Mouse (Mus musculus) heart, embryonic 15.5 days (tissue): Measurements from ENCODE around the gene Nrxn3. TPM values are rescaled to one million over a fixed set of nuclear protein-coding genes. Genes with fewer than 3 reads are reported as not detected.

Source experiments
- ATAC-seq: fragments of 200-750 bp; cut with Nextera tagmentation; replicated peaks from 2 replicates; pipeline ENCODE4 v1.8.0; 2017; ENCODE audit warnings: low read depth, moderate TSS enrichment; ENCODE audit not compliant: insufficient number of reproducible peaks, insufficient read depth, low FRiP score
- H3K27ac ChIP-seq: fragments of 300-500 bp; sonication (generic); 2 replicates; pipeline ENCODE4 v1.5.1; 2015; ENCODE audit warnings: mild to moderate bottlenecking, inconsistent platforms
- H3K27me3 ChIP-seq: fragments of 300-500 bp; sonication (generic); 2 replicates; pipeline ENCODE4 v1.6.1; 2015; ENCODE audit warnings: inconsistent platforms
- H3K36me3 ChIP-seq: fragments of 300-500 bp; sonication (generic); 2 replicates; pipeline ENCODE4 v1.6.1; 2015; ENCODE audit warnings: mild to moderate bottlenecking, inconsistent platforms
- H3K4me1 ChIP-seq: fragments of 300-500 bp; sonication (generic); replicated peaks from 2 replicates; pipeline ENCODE4 v1.6.1; 2015; ENCODE audit warnings: inconsistent platforms
- H3K4me2 ChIP-seq: fragments of 300-500 bp; sonication (generic); 2 replicates; pipeline ENCODE4 v1.6.1; 2015; ENCODE audit warnings: inconsistent platforms, mild to moderate bottlenecking, moderate library complexity
- H3K4me3 ChIP-seq: fragments of 300-500 bp; sonication (generic); 2 replicates; pipeline ENCODE4 v1.5.1; 2015; ENCODE audit warnings: mild to moderate bottlenecking, inconsistent platforms
- H3K9ac ChIP-seq: fragments of 300-500 bp; sonication (generic); 2 replicates; pipeline ENCODE4 v1.6.1; 2015; ENCODE audit warnings: mild to moderate bottlenecking, inconsistent platforms
- H3K9me3 ChIP-seq: fragments of 300-500 bp; sonication (generic); replicated peaks from 2 replicates; pipeline ENCODE4 v1.6.1; 2016; ENCODE audit warnings: inconsistent platforms
- WGBS: fragments of 180-500 bp; shearing (Covaris S2); methylation state at CpG from one replicate; pipeline ENCODE4 v1.1.7; 2015; ENCODE audit warnings: mixed read lengths; 5-methylcytosine and 5-hydroxymethylcytosine counted together
- polyA plus RNA-seq: library from polyadenylated mRNA; unstranded; fragments of >200 nt; fragmentation: Nextera tagmentation; extraction: Ambion mirVana; gene quantifications from 2 replicates; pipeline ENCODE4 v1.2.1, GENCODE M21; 2015

Nrxn3 gene
- polyA plus RNA-seq, 1 experiment from 2014 or later = 1.1 TPM

DNA sequence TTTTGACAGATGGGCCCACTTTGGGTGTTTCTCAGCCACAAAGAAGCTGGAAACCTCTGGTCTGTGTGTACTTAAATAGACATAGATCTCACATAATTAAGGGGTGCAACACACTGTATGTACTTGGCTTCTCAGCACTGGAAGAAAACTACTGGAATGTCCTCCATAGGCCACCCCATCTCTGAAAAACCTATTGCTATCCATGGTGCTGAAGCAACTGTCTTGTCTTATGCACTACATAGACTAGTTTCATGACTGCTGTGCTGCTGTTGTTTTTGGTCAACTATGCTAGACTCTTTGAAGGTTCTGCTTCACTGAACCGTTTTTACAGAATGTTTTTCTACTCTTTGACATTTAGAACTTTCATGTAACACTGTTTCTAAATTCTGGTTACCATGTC, 519.8 kb downstream of the Nrxn3 start:
- WGBS = 27% methylated on average over 1 of the region's 1 CpGs
- ATAC-seq = no peak

DNA sequence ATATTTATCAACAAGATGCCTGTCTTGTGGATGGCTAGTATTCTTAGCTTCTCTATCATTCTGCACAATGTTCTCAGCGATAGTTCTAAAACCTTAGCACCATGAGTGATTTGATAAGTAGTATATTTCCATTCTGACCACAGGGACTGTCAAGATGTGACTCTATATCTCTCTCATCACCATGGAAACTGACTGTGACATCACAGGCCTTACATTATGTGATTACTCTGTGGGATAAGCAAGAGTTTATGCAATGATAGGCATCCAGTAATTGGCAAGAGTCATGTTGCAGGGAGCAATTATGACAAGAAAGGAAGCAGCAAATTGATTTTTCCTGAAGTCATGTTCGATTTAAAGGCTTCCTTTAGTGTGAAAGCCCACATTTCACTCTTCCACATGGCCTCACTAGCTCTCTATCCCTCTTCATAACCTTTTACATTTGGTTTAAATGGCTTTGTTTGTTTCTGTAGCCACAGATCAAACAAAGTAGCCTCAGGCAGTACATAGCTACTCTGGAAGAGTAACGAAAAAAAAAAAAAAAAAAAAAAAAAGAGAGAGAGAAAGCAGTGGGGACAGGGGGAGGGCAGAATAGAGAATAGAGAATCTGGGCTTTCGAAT, 532.7 kb downstream of the Nrxn3 start:
- Histone ChIP-seq H3K4me1 (no peaks in the 10 kb centered on the region), H3K9me3 (no peaks in the 10 kb centered on the region), H3K27me3 (no peaks in the 10 kb centered on the region), H3K27ac (no peak overlapping the region), H3K4me2 (no peak overlapping the region), H3K9ac (no peak overlapping the region), H3K4me3 (no peak overlapping the region), H3K36me3 (no peaks in the 10 kb centered on the region)
- no peak for ATAC-seq
- 55% methylated on average over 4 of the region's 4 CpGs for WGBS

More for the DNA sequence above, 519.8 kb downstream of the Nrxn3 start:
- Histone ChIP-seq H3K36me3 (no peaks in the 10 kb centered on the region), H3K9me3 (no peaks in the 10 kb centered on the region), H3K27ac (no peak overlapping the region), H3K4me1 (no peaks in the 10 kb centered on the region), H3K9ac (no peak overlapping the region), H3K4me2 (no peak overlapping the region), H3K4me3 (no peak overlapping the region), H3K27me3 (no peaks in the 10 kb centered on the region)

DNA sequence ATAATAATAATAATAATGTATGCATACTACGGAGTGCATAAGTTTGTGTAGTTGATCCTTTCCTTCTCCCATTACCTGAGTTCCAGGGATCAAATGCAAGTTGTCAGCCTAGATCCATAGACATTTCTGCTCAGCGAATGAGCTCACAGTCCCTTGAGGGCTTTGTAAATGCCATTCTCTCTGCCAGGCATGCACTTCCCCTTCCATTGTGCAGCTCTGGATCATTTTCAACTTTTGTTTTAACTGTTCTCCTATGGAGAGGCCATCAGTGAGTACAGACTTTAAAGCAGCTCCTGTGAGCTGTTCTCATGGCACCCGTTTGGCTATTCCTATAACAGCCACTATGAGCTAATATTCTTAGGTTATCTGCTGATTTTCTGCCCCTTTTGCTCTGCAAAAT, 536.2 kb downstream of the Nrxn3 start:
- no peak overlapping the region for H3K4me2 ChIP-seq
- H3K9me3 ChIP-seq = no peaks in the 10 kb centered on the region
- no peak overlapping the region for H3K27ac ChIP-seq
- no peak overlapping the region for H3K9ac ChIP-seq
- ATAC-seq = no peak
- H3K27me3 ChIP-seq = no peaks in the 10 kb centered on the region
- 77% methylated on average over 3 of the region's 3 CpGs for WGBS
- no peak overlapping the region for H3K4me3 ChIP-seq
- no peaks in the 10 kb centered on the region for H3K4me1 ChIP-seq
- H3K36me3 ChIP-seq = no peaks in the 10 kb centered on the region

DNA sequence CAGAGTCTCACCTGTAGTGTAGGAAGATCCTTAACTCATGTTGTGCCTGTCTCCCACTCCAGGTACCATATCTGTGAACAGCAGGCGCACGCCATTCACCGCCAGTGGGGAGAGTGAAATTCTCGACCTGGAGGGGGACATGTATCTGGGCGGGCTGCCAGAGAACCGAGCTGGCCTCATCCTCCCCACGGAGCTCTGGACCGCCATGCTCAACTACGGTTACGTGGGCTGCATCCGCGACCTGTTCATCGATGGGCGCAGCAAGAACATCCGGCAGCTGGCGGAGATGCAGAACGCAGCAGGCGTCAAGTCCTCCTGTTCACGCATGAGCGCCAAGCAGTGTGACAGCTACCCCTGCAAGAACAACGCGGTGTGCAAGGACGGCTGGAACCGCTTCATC, 537.4 kb downstream of the Nrxn3 start:
- Histone ChIP-seq H3K4me1 (no peaks in the 10 kb centered on the region), H3K4me2 (no peak overlapping the region), H3K4me3 (no peak overlapping the region), H3K27ac (no peak overlapping the region), H3K27me3 (no peaks in the 10 kb centered on the region), H3K9me3 (no peaks in the 10 kb centered on the region), H3K36me3 (no peaks in the 10 kb centered on the region), H3K9ac (no peak overlapping the region)
- ATAC-seq = no peak
- 83% methylated on average over 24 of the region's 24 CpGs for WGBS

DNA sequence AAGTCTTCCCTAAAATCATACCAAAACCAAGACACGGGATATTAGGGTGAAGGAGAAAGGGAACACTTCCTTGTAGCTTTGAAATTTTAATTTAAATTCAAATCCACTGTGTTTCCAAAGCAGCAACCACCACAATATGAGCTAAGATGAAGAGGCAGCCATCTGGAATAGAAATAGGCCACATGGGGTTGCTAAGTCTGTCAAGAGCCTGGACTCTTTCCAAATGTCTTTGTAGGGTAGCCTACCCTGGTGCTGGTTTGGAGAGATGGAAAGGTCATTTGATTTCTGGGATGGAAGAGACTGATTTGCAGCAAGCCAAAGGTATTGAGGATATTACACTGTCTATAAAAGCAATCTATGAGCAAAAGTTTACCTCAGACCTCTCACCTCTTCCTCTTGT, 539.6 kb downstream of the Nrxn3 start:
- Histone ChIP-seq H3K4me1 (no peaks in the 10 kb centered on the region), H3K36me3 (no peaks in the 10 kb centered on the region), H3K27me3 (no peaks in the 10 kb centered on the region), H3K4me3 (no peak overlapping the region), H3K9me3 (no peaks in the 10 kb centered on the region), H3K9ac (no peak overlapping the region), H3K27ac (no peak overlapping the region), H3K4me2 (no peak overlapping the region)
- WGBS = 74% methylated on average over 1 of the region's 1 CpGs
- ATAC-seq = no peak

DNA sequence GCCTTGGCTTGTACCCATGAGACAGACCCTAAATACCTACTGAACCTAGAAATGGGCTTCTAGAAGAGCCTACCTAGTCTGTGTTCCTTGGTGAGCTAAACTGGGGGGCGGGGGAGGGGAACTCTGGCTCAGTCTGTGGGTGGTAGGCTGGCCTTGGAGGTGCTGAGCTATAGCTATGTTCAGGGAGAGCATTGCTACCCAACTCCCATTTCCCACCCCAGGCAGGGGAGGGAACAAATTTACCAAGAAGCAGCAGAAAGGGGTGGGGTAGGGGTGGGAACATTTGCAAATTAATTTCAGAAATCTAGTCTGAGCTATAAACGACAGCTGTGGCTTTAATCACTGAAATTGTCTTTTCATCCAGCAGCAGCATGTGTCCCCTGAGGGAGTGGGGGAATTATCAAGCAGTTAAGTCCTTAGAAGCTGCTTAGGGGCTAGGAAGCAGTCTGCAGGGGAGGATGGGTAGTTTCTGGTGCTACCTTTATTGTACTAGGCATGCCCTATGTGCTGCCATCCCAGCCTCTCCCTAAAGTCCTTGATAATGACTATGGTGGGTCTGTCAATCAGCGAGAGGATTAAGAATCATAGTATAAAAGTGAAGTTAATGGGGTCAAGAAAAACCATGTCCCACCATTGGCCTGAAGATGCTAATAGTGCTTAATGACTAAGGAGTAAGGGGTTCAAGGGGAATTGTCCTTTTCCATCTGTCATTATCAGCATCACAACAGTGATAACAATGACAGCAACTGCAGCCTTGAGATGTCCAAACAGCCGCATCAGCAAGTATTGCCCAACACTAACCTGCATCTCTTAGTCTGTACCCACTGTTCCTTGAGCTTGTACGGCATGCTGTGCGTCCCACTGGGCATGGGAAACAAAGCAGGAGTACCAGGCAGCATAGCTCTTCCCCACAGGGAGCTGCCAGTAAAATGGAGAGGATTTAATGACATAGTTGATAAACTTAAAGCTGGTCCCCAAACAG, 560.0 kb downstream of the Nrxn3 start:
- ATAC-seq = no peak
- no peak overlapping the region for H3K4me3 ChIP-seq
- no peak overlapping the region for H3K4me2 ChIP-seq
- H3K9me3 ChIP-seq = no peaks in the 10 kb centered on the region
- no peak overlapping the region for H3K9ac ChIP-seq
- WGBS = 69% methylated on average over 6 of the region's 6 CpGs
- H3K36me3 ChIP-seq = no peaks in the 10 kb centered on the region
- no peak overlapping the region for H3K27ac ChIP-seq
- H3K4me1 ChIP-seq = no peaks in the 10 kb centered on the region
- H3K27me3 ChIP-seq = no peaks in the 10 kb centered on the region

DNA sequence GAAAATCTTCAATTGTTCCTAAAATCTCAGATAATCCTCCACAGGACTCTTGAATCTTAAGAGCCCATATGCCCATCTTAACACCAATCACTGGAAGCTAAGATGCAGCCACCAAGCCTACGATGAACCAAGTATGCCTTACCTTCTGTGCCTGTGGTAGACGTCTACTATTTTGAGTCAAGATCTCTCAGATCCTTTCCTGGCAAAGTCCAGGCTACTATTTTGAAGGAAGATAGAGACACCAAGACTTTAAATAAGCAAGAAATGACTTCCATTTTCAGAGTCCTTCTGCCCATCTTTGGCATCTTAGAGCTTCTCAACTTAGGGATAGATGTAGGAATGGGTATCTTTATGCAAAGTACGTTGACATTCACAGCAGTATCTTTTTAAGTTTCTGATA, 561.7 kb downstream of the Nrxn3 start:
- 79% methylated on average over 3 of the region's 3 CpGs for WGBS
- H3K4me2 ChIP-seq = no peak overlapping the region
- H3K36me3 ChIP-seq = no peaks in the 10 kb centered on the region
- no peaks in the 10 kb centered on the region for H3K9me3 ChIP-seq
- H3K9ac ChIP-seq = no peak overlapping the region
- ATAC-seq = no peak
- no peak overlapping the region for H3K4me3 ChIP-seq
- no peaks in the 10 kb centered on the region for H3K4me1 ChIP-seq
- H3K27me3 ChIP-seq = no peaks in the 10 kb centered on the region
- no peak overlapping the region for H3K27ac ChIP-seq

DNA sequence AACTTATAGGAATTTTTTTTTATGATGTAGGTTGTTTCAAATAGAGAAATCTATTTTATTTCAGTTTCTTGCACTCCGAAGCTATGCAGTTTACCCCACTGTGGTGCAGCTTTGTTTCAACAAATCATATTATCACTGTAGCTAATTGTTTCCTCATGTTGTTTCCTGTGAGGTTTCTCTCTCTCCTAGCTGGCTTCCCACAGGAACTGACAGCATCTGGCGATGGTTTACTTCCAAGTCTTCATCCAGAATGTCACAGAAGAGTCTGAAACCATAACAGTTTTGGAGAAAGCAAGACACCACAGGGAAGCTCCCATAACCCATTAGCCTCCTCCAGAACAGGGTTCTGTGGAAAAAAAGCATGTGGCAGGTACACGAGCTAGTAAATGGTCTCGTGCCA, 564.4 kb downstream of the Nrxn3 start:
- Histone ChIP-seq H3K27me3 (no peaks in the 10 kb centered on the region), H3K36me3 (no peaks in the 10 kb centered on the region), H3K9me3 (no peaks in the 10 kb centered on the region), H3K4me3 (no peak overlapping the region), H3K4me1 (no peaks in the 10 kb centered on the region), H3K4me2 (no peak overlapping the region), H3K27ac (no peak overlapping the region), H3K9ac (no peak overlapping the region)
- 55% methylated on average over 4 of the region's 4 CpGs for WGBS
- no peak for ATAC-seq

DNA sequence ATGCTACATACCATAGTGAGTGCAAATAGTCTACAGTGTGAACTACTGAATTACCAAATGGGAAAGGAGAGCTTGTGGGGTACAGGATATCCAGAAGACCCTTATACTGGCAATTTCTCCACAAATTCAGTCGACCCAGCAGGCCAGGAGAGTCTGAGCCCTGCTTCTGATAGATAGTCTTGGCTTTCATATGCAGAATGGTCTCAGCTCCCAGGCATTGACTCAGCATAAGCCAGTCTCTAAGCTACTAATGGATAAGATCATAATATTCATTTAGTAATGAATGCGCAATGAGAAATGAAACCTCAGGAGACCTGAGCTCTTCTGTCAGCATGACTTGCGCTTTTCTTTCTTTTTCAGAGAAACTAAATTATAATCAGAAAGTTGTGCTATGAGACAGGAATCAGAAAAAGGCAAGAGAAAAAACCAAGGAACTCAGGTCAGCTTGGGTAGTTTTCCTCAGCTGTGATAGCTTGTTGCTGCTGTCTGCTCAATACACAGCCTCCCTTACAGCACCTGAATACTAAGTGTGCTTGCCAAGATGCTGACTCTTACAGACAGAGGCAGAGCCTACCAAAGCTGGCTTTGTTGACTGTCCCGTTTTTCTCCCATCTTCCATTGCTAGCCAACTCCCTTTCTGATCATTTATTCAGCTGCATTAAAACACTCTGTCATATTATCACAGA, 567.1 kb downstream of the Nrxn3 start:
- H3K4me1 ChIP-seq = no peaks in the 10 kb centered on the region
- H3K4me3 ChIP-seq = no peak overlapping the region
- no peak for ATAC-seq
- H3K27ac ChIP-seq = no peak overlapping the region
- H3K27me3 ChIP-seq = no peaks in the 10 kb centered on the region
- H3K4me2 ChIP-seq = no peak overlapping the region
- no peaks in the 10 kb centered on the region for H3K9me3 ChIP-seq
- H3K9ac ChIP-seq = no peak overlapping the region
- WGBS = 60% methylated on average over 4 of the region's 4 CpGs
- H3K36me3 ChIP-seq = no peaks in the 10 kb centered on the region

DNA sequence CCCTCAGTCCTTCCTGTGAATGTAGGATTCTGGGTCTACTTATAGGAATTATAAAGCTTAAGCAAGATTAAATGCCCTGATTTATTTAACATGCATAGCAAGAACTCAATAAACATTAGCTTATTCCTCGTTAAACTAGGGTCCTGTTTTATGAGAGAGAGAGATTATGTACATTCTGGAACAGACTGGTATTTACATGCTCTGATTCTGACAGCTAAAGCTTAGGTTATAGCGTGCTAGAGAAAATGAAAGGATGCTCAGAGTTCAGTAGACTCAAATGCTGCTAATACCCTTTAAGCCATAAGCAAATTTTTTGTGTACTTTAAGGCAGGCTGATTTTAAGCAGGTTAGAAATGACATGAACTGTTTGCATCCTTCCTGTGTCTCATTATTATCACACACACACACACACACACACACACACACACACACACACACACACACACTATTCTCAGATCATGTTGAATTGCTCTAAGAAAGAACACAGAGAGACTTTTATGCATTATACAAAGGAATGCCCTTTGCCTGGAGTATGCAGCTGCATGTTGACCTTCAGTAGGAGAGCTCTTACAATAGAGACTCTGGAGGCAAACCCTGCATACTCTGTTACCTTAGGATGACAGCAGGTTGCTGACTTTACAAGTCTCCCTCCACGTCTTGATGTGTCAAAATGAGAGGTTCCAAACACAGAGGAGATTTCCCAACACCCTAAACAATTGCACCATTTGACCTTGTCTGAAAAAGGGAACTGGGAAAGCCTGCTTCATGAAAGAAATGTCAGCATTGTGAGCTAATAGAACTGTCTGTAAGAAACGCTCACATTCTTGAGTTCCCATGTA, 568.3 kb downstream of the Nrxn3 start:
- ATAC-seq = no peak
- no peak overlapping the region for H3K4me2 ChIP-seq
- H3K9me3 ChIP-seq = no peaks in the 10 kb centered on the region
- no peak overlapping the region for H3K27ac ChIP-seq
- WGBS = 52% methylated on average over 4 of the region's 4 CpGs
- H3K4me1 ChIP-seq = no peaks in the 10 kb centered on the region
- no peak overlapping the region for H3K9ac ChIP-seq
- no peak overlapping the region for H3K4me3 ChIP-seq
- H3K36me3 ChIP-seq = no peaks in the 10 kb centered on the region
- H3K27me3 ChIP-seq = no peaks in the 10 kb centered on the region

DNA sequence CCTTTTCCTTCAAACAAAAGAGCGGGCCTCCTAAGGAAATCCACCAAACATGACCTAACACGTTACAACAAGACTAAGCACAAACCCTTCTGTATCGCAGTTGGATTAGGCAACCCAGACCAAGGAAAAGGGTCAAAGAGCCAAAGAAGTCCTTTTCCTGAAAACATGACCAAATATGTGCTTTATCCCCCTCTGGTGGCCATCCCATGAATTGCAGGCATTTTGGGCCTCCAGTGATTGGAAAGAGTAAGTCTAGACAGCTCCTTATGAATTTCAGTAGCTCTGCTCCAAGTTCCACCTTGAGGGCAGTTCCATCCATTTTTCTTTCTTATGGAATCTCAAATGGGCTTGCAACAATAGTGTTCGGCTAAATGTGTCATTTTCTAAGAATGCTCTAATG, 579.3 kb downstream of the Nrxn3 start:
- Histone ChIP-seq H3K4me2 (no peak overlapping the region), H3K27ac (no peak overlapping the region), H3K4me1 (no peaks in the 10 kb centered on the region), H3K4me3 (no peak overlapping the region), H3K36me3 (no peaks in the 10 kb centered on the region), H3K27me3 (no peaks in the 10 kb centered on the region), H3K9me3 (no peaks in the 10 kb centered on the region), H3K9ac (no peak overlapping the region)
- WGBS = 31% methylated on average over 4 of the region's 4 CpGs
- ATAC-seq = no peak
